Mouse (Mus musculus): ENCODE results near the gene Gm12845. TPM values are rescaled to one million over a fixed set of nuclear protein-coding genes. Genes with fewer than 3 reads are reported as not detected.

Gene Gm12845
- polyA plus RNA-seq (2012; rRNA removed), result not detected in 2 replicates

DNA sequence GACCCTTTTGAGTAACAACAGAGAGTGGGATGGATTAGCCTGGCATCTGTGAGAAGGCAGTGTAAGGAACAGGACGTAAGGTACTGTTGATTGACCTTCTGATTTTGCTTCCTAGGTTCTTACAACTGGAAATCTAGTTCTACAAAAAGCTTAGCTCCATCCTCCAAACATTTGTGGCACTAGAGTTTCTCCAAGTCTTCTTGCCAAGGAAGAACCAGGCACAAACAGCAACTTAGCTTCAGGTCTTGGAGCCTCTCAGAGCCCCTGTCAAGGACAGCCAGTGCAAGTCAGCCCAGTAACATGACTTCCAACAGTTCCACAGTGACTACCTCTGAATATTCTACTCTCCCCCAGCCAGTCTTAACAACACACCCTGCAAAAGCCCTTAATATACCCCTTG lies at the start of gene Gm12845:
Gene Gm12845 (plus strand): TSS at position 301 of the 400 bp plus-strand sequence.

DNA sequence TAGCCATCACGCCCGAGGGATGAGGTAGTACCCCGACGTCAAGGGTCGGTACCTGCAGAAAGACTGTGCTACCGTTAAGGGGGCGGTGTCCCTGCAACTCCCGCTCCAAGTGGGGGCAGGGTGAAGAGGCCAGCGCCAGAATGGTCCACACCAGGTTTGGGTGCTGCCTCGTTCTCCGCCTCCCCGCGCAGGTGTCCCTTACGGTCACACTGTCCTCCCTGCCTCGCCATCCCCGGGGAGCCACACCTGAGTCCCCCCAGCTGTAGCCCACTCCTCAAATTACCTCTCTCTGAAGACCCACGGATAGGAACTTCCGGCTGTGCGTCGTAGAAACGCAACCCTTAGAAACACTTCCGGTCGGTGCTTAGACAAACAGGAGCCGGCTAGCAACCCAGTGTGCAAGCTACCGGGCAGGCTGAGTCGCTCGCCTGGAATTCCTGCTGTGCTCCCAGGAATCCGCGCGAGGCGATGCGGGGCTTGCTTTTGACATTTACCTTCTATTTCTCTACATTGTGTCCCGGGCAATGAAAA lies 42.2 kb upstream of the Gm12845 start, which contains the start of gene Dmap1:
Gene Dmap1 (minus strand): TSS at position 343 of the 531 bp plus-strand sequence.

GRCm38 (mm10) chr4:117765416-117765815 lies 41.2 kb downstream of the Gm12845 start, which contains the start of gene Klf17:
Klf17 (minus strand) TSS chr4:117765648.

Other genes starting within 250 kb of the Gm12845 start
- 36.3 and 36.7 TPM in 2 replicates for gene Rnf220, start 227.4 kb upstream of the Gm12845 start, polyA plus RNA-seq (2012; rRNA removed)
- gene Eri3, start 174.0 kb upstream of the Gm12845 start, polyA plus RNA-seq (2012; rRNA removed), result 60.3 and 67.5 TPM in 2 replicates
- 6.1 and 9.4 TPM in 2 replicates for gene Dmap1, start 42.1 kb upstream of the Gm12845 start, polyA plus RNA-seq (2012; rRNA removed)
- 0.02 TPM in 1 of 2 replicates, not detected in the other for gene Klf17, start 41.2 kb downstream of the Gm12845 start, polyA plus RNA-seq (2012; rRNA removed)
- 26.0 and 35.6 TPM in 2 replicates for gene Slc6a9, start 110.1 kb downstream of the Gm12845 start, polyA plus RNA-seq (2012; rRNA removed)
- 1.2 and 1.6 TPM in 2 replicates for gene Ccdc24, start 148.1 kb downstream of the Gm12845 start, polyA plus RNA-seq (2012; rRNA removed)
- gene B4galt2, start 159.1 kb downstream of the Gm12845 start, polyA plus RNA-seq (2012; rRNA removed), result 14.9 and 20.4 TPM in 2 replicates
- gene Atp6v0b, start 162.9 kb downstream of the Gm12845 start, polyA plus RNA-seq (2012; rRNA removed), result 383 and 470 TPM in 2 replicates
- 5.4 and 6.9 TPM in 2 replicates for gene Dph2, start 167.6 kb downstream of the Gm12845 start, polyA plus RNA-seq (2012; rRNA removed)
- 36.2 and 48.1 TPM in 2 replicates for gene Ipo13, start 190.6 kb downstream of the Gm12845 start, polyA plus RNA-seq (2012; rRNA removed)
- 4.2 and 6.5 TPM in 2 replicates for gene Artn, start 205.4 kb downstream of the Gm12845 start, polyA plus RNA-seq (2012; rRNA removed)